Mouse (Mus musculus): ENCODE measurements around the gene Tmtc1.

Gene Tmtc1

DNA sequence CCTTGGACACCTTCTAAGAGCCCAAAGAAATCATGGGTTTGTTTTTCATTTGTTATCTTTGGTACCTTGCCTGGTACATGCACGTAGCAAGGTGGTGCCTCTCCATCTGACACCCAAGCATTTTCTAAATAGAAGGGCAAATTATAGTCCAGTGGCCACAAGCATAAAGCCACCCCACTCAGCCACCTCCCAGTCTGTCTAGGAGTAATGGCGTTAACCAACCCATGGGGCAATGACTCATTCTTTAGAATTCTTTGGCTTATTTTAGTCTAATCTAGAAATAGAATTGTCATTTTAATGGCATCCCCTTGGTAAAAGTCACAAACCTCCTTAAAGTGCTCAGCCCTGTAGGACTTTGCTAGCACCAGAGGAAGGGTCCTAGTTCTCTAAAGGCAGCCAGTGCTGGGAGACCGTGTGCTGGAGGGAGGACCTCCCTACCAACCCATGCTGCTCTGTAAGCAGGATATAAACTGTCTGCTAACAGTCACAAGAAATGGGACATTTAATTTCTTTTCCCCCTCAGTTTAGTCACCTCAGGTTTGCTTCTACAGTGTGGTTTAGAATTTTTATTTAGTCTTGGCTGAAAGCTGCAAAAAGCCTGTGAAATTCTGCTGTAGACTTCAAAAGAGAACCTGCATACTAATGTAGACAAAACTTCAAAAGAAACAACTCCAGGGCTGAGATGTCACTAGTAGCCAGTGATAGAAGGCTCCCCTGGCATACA lies 209.9 kb downstream of the Tmtc1 start:
- no peak for DNase-seq

DNA sequence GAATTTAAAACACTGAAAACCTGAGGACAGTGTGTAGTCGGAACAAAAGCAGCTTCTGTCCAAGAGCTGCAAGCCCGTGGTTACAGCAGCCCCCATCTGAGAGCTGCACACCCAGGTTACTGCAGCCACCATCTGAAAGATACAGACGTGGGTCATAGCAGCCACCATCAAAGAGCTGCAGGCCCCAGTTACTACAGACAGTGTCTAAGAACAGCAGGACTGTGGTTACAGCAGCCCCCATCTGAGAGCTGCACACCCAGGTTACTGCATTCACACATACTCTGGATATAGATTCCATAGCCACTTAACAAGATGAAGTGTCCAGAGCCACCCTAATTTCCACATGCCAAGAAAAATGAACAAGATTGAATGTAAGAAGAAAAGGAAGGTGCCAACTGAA lies 216.6 kb downstream of the Tmtc1 start:
- DNase-seq = no peak

DNA sequence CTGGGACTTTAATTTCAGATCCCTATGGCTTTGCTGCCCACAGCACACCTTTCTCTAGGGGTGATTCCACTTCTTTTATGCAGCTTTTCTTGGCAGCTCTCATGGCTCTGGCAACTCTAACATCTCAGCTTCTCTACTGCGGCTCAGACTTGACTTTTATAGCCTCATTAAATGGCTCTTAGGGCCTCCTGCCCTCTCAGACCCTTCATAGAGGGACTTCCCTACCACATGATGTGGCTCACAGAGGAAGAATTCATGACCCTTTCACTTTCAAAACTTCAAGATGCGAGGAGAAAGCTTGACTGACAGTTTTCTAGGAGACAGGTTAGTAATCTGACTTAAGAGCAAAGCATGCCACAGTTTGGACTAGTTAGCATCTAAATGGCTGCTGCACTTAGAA lies 221.5 kb downstream of the Tmtc1 start:
- no peak for DNase-seq

DNA sequence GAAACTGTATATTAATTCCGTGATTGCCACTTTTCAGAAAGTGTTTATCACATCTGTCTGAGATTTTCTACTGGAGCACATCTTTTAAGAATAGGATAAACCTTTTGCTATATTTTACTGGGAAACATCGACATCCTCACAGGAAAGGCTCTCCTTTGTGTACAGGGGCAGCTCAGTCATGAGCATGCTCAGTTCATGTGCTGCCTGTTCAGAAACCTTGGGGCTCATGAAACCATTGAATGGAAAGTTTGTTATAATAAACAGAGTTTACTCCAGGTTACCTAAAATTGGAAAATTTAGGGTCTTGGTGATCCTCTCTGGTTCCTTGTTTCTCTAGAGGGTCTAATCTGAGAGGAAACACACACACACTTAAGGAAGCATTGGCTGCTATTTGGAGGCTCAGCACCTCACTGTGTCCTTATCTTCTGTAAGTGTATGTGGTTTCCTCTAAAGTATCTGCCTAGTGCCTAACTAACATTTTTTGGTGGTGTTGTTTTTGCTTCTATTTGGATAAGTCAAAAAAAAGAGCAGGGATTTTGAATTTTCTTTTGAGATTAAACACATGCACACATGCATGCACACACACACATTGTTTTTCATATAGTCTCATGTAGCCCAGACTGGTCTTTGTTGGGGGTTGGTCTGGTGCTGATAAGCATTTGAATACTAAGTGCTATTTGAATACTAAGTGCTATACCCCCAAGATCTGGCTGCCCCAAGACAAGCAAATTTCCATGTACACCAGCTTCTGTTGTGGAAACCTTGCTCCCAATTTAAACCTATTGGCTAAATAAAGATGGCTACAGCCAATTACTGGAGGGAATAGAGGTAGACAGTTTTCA lies 225.7 kb downstream of the Tmtc1 start:
- no peak for DNase-seq

DNA sequence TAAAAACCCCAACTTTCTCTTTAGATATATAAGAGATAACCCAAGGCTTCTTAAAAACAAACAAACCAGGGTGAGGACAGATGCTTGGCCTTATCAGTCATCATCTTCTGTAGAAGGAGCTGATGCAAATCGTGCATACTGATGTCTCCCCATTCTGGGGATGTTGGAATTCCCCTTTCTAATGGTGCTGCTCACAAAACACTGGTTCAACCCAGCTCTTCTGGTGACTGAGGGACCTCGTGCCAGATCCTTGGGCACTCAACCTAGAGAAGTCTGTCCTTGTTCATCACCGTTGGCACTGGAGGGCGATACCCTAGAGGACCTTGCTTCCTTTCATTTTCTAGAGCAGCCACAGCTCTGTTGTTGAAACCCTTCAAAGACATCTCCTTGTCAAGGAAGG lies 227.4 kb downstream of the Tmtc1 start:
- no peak for DNase-seq

DNA sequence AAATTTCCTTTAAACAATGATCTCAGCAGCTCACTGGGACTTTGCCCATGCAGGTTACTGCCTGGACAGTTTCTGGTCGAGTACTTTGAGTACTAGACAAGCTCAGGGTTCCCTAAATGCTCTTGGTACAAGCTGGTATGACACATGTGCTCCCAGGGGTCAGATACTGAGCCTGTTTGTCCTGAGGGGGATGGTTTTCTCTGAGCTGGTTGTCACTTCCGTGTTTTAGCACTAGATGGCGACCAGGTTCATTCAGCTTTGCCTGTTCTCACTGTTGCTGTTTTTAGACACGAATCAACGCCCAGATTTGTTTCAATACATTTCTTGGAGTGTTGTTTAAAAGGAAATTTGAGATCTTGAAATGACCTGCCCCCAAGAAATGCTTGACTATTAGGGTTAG lies 229.4 kb downstream of the Tmtc1 start:
- peak; percentile 34 for DNase-seq

DNA sequence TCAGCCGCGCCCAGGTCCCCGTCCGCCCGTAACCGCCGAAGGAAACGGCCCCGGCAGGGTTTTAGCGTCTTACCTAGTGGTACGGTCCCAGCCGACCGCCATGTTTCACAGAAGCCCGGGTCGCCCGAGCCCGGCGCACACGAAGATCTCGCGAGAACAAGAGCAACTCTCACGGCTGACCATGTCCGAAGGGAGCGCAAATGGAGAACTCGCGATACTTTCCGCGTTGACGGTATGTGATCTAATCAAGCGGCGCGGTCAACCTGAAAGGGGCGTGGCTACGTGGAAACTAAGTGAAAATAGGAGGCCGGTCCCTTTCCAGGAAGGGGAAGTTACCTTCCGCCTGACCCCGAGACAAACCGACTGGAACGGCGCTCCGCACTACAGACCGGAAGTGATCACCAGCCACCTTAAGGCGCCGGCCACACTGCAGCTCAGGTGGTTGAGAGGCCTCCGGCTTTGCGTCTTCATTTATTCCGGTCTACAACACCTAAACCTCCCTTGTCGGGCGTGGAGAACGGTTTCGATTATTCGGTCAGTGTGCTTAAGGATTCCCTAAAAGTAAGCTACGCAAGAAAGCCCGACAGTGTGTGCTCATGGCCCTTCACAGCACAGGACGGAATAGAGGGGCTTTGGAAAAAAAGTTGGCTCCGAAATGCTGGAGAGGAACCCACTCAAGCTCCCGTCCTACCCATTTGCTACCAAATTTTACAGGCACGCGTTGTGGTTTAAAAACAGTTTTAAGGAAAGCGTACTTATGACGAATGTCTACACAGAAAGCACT lies 232.1 kb downstream of the Tmtc1 start, which contains the start of gene Ergic2:
TSS of gene Ergic2 (minus strand) at position 478 of the 784 bp plus-strand sequence.
- peak; percentile 99 for DNase-seq

DNA sequence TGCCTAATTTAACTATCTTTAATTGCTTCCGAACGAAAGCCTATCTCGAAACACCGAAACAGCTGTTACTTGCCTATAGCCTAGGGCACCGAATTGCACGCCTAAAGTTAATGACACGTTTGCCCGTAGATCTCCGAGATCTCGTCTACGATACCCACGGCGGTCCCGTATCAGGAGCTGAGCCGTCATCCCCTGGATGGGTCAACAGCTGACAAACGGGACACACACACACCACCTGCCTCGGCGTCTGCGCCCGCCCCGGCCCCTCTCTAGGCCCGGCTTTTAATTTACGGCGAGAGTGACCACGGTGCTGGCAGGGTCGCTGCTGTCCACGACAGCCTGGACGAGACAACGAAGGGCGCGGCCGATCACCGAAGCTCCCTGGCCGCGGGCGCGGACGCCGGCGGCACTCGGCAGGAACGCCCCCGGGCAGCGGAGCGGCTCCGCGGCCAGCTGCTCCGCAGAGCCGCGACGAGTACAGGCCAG lies 232.8 kb downstream of the Tmtc1 start:
- no peak for DNase-seq

DNA sequence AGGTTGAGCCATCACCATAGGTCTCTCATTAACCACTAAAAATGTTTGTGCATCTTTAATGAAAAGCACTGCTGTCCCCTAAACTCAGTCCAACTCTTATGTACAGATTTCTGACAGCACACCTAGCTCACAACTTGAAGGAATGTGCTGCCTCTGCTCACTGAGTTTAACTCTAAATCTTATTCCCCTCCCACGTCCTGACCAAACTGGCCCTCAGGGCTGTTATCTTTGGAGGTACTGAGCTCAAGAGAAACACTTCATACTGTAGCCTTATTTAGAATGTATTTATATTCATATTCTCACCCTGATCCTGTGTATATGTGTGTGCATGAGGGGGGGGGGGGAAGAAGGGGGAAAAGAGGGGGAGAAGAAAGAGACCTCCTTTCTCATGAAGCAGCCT lies 236.7 kb downstream of the Tmtc1 start:
- DNase-seq = no peak

DNA sequence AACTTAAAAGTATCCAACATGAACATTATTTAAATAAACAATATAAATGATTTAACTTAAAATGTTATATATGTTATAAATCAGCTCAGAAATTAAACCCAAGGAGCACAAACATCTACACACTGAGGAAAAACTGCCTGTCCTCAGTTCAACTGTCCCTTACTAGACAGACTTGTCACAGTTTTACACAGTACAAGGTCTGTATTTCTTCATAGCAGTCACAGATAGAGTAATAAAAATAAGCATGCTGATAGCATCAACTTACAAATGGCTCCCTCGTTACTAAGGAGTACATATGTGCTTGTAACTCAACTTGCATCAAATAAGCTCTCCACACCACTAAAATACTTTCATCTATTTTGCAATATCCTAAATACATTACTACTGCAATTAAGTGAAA lies 239.1 kb downstream of the Tmtc1 start:
- DNase-seq = no peak

DNA sequence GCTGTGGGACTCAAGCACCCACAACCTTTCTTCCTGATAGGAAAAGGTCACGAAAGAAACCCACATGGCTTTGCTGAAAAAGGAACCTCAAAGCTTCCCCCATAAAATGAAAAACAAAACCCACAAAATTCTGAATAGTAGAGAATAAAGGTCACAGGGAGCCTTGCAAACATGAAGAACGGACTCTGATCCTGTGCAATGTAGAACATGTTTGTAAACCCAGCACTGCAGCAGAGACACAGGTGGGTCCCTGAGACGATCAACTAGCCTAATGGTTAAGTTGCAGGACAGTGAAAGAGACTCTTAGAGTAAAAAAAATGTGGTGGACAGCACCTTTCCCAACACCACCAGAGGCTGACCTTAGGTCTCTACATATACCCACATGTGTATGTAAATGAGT lies 244.5 kb downstream of the Tmtc1 start:
- DNase-seq = no peak

DNA sequence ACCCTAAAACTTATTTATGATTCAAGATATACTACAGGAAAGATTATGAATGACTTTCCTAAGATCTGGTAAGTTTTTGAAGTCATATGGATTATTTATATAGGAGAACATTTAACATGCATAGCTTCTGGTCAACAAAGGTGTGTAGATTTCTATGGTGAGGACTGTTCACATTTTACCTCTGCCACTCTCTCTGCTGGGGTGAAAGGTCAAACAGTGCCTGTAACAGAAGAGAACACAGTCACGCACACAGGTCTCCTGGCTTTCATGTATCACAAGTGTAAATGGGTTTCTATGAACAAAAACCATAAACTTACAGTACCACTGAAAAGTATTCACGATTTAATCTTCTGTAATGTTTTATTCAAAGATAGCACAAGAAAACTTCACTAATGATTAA lies 245.0 kb downstream of the Tmtc1 start:
- DNase-seq = no peak

DNA sequence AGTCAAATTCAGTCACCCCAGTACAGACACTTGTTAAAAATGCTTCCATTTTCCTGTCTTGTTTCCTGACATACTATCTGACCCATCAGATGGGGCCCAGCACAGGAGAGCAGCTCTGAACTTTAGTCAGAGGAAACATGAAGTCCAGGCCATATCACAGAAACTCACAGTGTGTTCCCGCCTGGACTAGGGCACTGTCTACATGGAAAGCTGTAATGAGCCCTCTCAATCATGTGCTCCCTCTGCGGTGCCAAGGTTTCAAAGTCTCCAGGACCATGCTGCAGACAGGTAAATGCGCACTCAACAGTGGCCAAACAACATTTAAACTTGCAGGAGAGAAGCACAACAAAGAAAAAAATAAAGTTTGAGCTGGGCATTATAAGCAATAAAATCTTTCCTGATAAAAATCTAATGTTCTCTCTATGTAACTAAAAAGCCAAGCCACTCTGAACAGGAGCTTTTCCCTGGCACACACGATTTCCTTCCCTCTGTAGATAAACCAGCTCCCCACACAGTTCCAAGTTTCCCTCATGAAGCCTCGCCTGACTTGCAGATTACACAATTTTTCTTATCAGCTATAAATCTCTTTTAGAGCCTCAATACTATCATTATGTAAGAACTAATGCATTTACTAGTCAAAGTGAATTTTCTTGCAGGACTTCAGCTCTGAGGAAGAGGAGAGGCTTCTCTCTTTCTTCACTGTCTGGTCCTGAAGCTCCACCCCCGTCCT lies 250.1 kb downstream of the Tmtc1 start:
- peak; percentile 64 for DNase-seq

DNA sequence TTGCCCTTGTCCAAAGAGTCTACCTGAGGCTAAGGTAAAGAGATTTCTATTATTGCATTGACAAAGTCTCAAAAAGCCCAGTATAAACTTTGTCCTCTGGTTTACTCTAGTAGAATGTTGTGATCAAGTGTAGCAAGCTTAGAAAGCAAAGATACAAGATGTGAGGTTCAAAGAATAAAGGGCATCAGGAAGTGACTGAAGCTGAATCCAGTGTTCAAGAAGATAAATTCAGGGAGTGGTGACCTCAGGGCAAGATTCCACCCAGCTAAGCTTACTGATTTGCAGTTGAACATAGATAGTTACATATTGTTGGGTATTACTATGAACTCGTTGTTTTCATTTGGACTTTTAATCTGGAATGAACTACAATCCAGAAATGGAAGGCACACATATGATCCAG lies 258.5 kb downstream of the Tmtc1 start:
- DNase-seq = no peak

Data from kidney, adult 11 months (tissue).